Mouse (Mus musculus): ENCODE measurements around the gene 4931423N10Rik.

The 4931423N10Rik gene

DNA sequence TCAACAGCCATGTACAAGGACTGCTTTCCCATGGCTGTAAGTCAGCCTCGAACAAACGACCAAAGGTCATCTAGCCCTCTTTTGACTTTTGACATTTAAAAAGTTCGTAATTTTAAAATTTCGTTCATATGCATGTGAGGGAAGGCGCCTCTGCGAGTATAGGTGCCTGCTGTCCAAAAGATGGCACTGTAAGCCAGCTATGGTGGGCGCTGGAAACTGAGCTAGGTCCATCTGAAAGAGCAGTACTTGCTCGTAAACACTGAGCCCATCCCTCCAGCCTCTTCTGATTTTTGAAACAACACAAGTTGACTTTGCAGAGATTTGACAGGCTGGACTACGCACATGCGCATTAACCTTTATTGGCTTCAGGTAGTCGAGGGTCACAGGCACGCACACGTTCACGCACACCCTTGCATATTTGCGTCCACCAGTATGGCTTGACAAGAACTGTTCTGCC is at the start of gene 4931423N10Rik:
TSS of gene 4931423N10Rik (plus strand) at position 407 of the 457 bp plus-strand sequence.
- DNase-seq (ENCODE audit: low read depth, low spot score), result peak; percentile 17

GRCm38 (mm10) chr2:23172305-23172704 is 35.0 kb upstream of the 4931423N10Rik start:
- DNase-seq (ENCODE audit: low read depth, low spot score), result no peak

DNA sequence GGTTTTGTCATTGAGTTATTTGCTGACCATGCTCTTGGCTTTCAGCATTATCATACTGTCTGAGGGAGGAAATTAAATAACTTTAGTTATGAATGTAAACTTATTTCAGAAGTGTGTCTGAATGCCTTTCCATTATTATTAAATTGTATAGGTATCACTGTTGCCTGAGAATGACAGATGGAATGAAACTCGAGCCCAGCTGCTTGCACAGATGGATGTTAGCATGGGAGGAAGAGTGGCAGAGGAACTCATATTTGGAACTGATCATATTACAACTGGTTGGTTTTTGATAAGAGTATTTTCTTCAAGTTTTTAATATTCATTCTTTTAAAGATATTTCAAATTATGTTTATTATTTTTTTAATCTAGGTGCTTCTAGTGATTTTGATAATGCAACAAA is 12.9 kb upstream of the 4931423N10Rik start:
- DNase-seq (ENCODE audit: low read depth, low spot score), result no peak

- no peak for DNase-seq (ENCODE audit: low read depth, low spot score)
These were observed 6.2 kb upstream of the 4931423N10Rik start for GRCm38 (mm10) chr2:23201034-23201433.

- DNase-seq (ENCODE audit: low read depth, low spot score), result no peak
These were observed 4.2 kb upstream of the 4931423N10Rik start for GRCm38 (mm10) chr2:23202900-23203670.

- DNase-seq (ENCODE audit: low read depth, low spot score), result peak; percentile 54
These were observed 6.4 kb downstream of the 4931423N10Rik start for GRCm38 (mm10) chr2:23213661-23214060.

DNA sequence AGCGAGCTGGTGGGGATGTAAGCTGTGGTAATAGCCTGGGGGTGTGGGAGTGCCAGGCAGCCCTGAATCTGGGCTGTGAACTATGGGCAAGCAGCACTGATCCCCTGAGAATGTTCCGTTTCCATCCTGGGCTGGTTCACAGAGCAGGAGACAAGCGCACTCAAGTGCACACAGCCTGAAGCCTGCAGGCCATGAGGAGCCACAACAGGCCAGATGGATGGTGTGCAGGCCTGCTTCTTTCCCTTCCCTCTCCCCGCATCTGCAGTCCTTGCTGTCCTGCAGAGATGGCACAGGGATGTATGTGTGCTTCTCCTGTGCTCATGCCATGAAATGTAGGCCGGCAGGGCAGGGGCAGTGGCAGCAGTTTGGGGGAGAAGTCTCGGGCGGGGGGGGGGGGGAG is 17.9 kb downstream of the 4931423N10Rik start:
- no peak for DNase-seq (ENCODE audit: low read depth, low spot score)

DNA sequence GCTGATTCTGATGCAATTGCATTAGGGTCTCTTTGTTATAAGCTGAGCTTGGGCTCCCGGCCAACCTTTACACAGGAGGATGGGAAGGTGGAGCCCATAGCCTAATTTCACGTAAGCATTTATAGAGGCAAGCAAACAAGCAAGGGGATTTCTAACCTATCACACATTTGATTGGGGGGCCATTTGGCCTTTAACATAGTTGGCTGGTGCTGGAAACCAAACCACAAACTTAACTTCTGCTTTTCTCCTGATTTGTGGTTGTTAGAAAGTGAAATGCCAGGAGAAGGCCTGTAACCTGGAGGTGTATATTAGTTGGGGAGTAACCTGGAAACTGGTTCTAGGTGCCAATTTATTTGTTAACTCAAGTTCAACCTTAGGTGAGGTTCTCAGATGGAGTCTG is 21.2 kb downstream of the 4931423N10Rik start:
- DNase-seq (ENCODE audit: low read depth, low spot score), result no peak

DNA sequence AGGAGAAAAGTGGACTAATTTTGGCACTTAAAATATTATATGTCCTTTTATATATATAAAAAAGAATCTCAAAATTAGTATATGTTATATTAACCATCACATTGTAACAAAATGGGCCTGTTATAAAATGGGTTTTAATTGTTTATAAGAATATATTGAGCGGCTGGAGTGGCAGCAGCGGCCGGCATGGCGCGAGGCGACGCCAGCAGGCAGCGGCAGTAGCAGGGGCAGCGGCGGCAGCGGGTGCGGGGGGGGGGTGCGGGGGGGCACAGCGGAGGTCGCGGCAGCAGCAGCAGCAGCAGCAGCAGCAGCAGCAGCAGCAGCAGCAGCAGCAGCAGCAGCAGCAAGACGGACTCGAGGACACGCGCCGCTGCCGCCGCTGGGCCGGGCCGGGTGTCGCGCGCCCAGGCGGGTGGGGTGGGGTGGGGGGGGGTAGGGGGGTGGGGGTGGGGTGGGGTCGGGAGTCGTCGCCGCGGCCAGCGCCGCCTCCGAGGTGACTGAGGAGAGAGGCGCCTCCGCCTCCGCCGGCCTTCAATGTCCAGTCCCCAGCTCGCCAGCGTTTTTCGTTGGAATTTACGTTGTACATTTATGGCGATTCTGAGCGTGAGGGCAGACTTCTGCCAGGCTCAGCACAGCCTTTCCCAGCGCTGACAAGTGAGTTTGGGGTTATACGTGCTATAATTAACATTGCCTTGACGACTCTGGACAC is 26.9 kb downstream of the 4931423N10Rik start:
- DNase-seq (ENCODE audit: low read depth, low spot score), result no peak

DNA sequence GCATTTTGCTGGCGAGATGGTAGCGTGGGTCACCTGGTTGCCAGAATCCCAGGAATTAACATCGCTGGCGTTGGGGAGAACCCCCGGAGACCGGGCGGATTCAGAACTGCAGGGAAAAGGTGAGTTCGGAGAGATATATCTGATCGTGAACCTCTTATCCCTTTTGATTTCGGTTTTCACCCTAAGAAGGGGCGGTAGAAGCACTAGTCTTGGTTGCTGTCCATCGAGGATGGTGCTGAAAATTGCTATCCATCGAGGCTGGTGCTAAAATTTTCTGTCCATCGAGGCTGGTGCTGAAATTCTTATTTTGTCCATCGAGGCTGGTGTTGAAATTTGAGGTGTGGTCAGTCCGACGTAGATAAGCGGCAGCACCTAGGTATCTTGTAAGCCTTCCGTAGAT is 83.7 kb downstream of the 4931423N10Rik start:
- DNase-seq (ENCODE audit: low read depth, low spot score), result peak; percentile 27

DNA sequence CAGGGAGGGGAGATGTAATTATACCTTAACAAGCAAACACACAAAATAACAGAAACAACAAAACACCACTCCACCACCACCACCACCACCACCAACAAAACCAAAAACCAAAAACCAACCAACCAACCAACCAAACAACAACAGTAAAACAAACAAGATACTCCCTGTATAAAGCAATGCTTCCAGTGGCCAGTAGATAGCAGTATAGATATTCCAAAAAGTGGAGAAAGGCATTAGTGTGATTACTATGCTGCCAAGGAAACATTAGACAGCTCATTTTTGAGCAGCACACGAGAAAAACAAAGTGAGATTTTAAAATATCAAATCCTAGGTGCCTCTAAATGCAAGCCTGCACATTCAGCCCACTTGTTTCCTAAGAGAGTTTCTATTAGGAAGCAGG is 107.6 kb downstream of the 4931423N10Rik start:
- peak; percentile 3 for DNase-seq (ENCODE audit: low read depth, low spot score)
